Mouse (Mus musculus) embryonic stem cell, embryonic (primary cell): ENCODE measurements around the gene Natd1.

Experiments
- CTCF ChIA-PET, 4 experiments: fragments of 300-600 bp in 2 of 4; fragments of 350-600 bp in 2 of 4; sonication (Branson Sonifier 250); formaldehyde crosslinking; loops; one replicate each; lab custom pipeline; 2022; ENCODE audit warnings: inconsistent platforms in 2 of 4; lab: Charles Lee
- POLR2A ChIA-PET, 4 experiments: fragments of 300-600 bp in 2 of 4; fragments of 350-600 bp in 2 of 4; sonication (Branson Sonifier 250); formaldehyde crosslinking; loops; one replicate each; lab custom pipeline; 2022; ENCODE audit warnings: antibody characterized with exemption in 4 of 4, inconsistent platforms in 1 of 4; lab: Charles Lee

Natd1 gene

DNA sequence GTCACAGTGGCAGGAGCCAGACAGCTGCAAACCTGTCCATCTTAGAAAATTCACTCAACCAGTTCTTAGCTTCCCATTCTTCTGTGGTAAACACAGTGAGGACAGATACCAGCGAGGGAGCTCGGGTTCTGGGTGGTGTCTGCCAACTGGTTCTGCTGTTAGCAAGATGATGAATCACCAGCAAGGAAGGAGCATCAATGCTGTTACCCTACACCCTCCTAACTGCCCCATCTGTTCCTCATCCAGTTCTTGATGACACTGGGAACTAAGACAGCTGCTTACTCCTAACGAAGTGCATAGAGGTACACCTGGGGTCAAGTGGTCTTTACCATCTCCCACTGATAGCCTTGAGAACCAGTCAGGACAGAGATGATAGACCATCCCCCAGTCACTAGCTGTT lies 58.0 kb downstream of the Natd1 start:
- ChIA-PET POLR2A (interaction anchor here in 2 of 4 experiments (0.8 to 9.2 kb wide), 9 partner anchors 10 to 57 kb away, joined by 3 to 60 read pairs (median 7); partner anchors contain the start of gene Tmem11 (in 1 of the 2)), CTCF (interaction anchor here in 1 of 4 experiments (1.0 kb wide), 1 partner anchor 97 kb away, joined by 3 read pairs; no protein-coding TSS in a partner anchor)
